Mouse (Mus musculus) v-Abl transformed pro-B cells (cell line): ENCODE data around the gene Olfr887.

Experiments used
- in situ Hi-C, 2 experiments: fragments of 400-800 bp; cut with MboI; formaldehyde crosslinking; loops; one replicate each; pipeline ENCODE4 v1.15.1; 2025; ENCODE audit not compliant: unreplicated experiment in 2 of 2

The Olfr887 gene

GRCm38 (mm10) chr9:38083772-38084171 is at the start of gene Olfr887:
Gene Olfr887 (plus strand): TSS chr9:38084072.
- in situ Hi-C loops = no loop called here

DNA sequence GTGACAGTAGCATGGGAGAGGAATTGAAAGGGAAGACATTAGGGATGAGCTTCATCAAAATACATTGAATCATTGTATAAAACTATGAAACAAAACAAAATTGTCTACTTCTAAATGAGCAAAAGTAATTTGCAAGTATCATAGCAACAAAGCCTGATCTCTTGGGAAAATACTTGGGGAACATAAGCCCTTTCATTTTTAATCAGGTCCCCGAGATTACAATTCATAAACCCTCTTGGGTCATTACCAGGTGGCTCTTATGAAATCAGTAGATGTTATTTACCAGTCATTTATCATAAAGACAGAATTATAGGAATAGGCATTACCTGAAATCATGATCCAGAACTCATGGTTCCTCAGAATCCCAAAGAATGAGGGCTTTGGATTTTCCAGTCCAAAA is 37.6 kb upstream of the Olfr887 start, which contains the start of gene Olfr884:
TSS of gene Olfr884 (plus strand) at position 301 of the 400 bp plus-strand sequence.
- in situ Hi-C loops = no loop called here

DNA sequence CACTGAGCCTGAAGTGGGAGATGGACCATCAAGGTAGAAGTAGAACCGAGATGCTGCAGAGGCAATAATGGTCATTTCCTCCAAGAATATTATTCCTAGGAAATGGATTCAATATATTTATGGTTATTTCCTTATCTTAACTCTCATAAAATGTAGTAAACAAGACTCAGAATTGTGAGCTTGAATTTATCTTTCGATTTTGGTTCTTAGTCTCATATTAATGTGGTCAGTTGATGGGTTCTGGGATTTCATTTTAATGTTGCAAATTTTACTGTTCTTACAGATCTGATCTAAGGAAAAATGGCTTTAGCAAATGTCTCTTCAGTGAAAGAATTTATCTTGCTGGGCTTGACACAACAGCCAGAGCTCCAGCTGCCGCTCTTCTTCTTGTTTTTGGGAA is 22.9 kb upstream of the Olfr887 start, which contains the start of gene Olfr885:
TSS of gene Olfr885 (plus strand) at position 301 of the 400 bp plus-strand sequence.
- in situ Hi-C loops = no loop called here

DNA sequence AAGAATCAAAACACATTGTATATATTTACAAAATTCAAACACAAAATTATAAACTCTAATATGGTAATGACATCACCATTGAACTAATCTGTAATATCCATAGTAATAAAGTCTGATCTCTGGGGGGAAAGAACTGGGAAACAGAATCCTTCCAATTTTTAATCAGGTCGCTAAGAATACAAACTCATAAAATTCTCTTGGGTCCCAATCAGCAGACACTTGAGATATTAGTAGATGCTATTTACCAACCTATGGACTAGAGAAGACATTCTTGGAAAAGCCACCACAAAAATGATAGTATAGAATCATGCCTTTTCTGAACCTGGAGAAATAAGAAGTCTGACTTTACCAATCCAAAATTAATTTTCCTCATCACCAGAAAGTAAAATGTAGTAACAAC is 24.0 kb downstream of the Olfr887 start, which contains the start of gene Olfr888:
TSS of gene Olfr888 (plus strand) at position 301 of the 400 bp plus-strand sequence.
- in situ Hi-C loops = no loop called here

DNA sequence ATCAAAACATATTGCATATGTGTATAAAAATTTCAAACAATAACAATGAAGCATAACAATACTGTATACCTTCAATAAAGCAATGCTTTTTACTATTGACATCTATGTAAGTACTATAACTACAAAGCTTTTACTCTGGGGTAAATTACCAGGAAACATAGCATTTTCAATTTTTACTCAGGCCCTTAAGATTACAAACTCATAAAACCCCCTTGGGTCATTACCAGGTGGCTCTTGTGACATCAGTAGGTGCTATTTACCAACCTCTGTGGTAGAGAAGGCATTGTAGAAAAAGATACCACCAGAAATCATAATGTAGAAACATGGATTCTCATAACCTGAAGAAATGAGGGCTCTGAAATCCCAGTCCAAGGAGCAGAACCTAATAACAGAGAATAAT is 31.0 kb downstream of the Olfr887 start, which contains the start of gene Olfr889:
TSS of gene Olfr889 (plus strand) at position 301 of the 400 bp plus-strand sequence.
- in situ Hi-C loops = no loop called here
